Mouse (Mus musculus): ENCODE data around the gene Pcsk1.

GRCm38 (mm10) chr13:75135833-75136232 lies 46.2 kb downstream of the Pcsk1 start:
- no peak for TF ChIP-seq CTCF (IDR thresholded peaks at IDR 0.05; ENCODE audit: low read depth, low read length)
- TF ChIP-seq TAL1 (conservative IDR thresholded peaks at IDR 0.05; ENCODE audit: low read depth, low read length): no peak
- TF ChIP-seq GATA1 (IDR thresholded peaks at IDR 0.05; ENCODE audit: borderline replicate concordance, low read length): no peak
- TF ChIP-seq POLR2AphosphoS5 (IDR thresholded peaks at IDR 0.05; ENCODE audit: insufficient replicate concordance, low read depth, low read length): no peak
